Mouse (Mus musculus): Measurements from ENCODE around the gene Rmnd5b.
A peak's percentile ranks its signal among the peaks of the same experiment; 100 is the strongest.

The Rmnd5b gene

GRCm38 (mm10) chr11:51590002-51590401 lies 45.7 kb downstream of the Rmnd5b start:
- DNase-seq (ENCODE audit: low spot score), result no peak

GRCm38 (mm10) chr11:51588833-51589232 lies 46.9 kb downstream of the Rmnd5b start:
- DNase-seq (ENCODE audit: low spot score), result no peak

- no peak for DNase-seq (ENCODE audit: low spot score)
These were observed 48.6 kb downstream of the Rmnd5b start for GRCm38 (mm10) chr11:51587059-51587458.

- no peak for DNase-seq (ENCODE audit: low spot score)
These were observed 49.3 kb downstream of the Rmnd5b start for GRCm38 (mm10) chr11:51586411-51586810.

GRCm38 (mm10) chr11:51585608-51586252 lies 50.0 kb downstream of the Rmnd5b start:
- DNase-seq (ENCODE audit: low spot score), result no peak

- DNase-seq (ENCODE audit: low spot score), result peak; percentile 97
These were observed 51.1 kb downstream of the Rmnd5b start, which contains the start of gene Phykpl for GRCm38 (mm10) chr11:51584431-51585248. Gene Phykpl, plus strand, starts transcription at chr11:51584757.

GRCm38 (mm10) chr11:51584057-51584430 lies 51.7 kb downstream of the Rmnd5b start:
- peak; percentile 32 for DNase-seq (ENCODE audit: low spot score)

- DNase-seq (ENCODE audit: low spot score), result peak; percentile 62
These were observed 53.0 kb downstream of the Rmnd5b start for GRCm38 (mm10) chr11:51582713-51583112.

- no peak for DNase-seq (ENCODE audit: low spot score)
These were observed 56.7 kb downstream of the Rmnd5b start for GRCm38 (mm10) chr11:51579024-51579423.

GRCm38 (mm10) chr11:51577587-51577986 lies 58.1 kb downstream of the Rmnd5b start:
- no peak for DNase-seq (ENCODE audit: low spot score)

- DNase-seq (ENCODE audit: low spot score), result no peak
These were observed 59.2 kb downstream of the Rmnd5b start for GRCm38 (mm10) chr11:51576454-51576853.

Measured in urinary bladder, postnatal 25 days (tissue).